Mouse (Mus musculus): Measurements from ENCODE around the gene Hoxb5.

- TF ChIP-seq CTCF (conservative IDR thresholded peaks at IDR 0.05; ENCODE audit: low read length): no peak
- no peak for TF ChIP-seq POU5F1 (IDR thresholded peaks at IDR 0.05; ENCODE audit: borderline replicate concordance, low read length)
- no peak for TF ChIP-seq NANOG (IDR thresholded peaks at IDR 0.05; ENCODE audit: borderline replicate concordance, low read length)
Measured at GRCm38 (mm10) chr11:96328605-96329004, 25.5 kb downstream of the Hoxb5 start.
